Mouse (Mus musculus) neutrophil, adult 83 days (primary cell): ENCODE results near the gene Echs1. TPM values are rescaled to one million over a fixed set of nuclear protein-coding genes. Genes with fewer than 3 reads are reported as not detected.

Experiments used
- total RNA-seq, 2 experiments: library from RNA; stranded (reverse); gene quantifications; one replicate each; pipeline ENCODE4 v1.2.4; 2023

Gene Echs1
- 10 to 100 TPM; 32.0 to 35.8 TPM for total RNA-seq

DNA sequence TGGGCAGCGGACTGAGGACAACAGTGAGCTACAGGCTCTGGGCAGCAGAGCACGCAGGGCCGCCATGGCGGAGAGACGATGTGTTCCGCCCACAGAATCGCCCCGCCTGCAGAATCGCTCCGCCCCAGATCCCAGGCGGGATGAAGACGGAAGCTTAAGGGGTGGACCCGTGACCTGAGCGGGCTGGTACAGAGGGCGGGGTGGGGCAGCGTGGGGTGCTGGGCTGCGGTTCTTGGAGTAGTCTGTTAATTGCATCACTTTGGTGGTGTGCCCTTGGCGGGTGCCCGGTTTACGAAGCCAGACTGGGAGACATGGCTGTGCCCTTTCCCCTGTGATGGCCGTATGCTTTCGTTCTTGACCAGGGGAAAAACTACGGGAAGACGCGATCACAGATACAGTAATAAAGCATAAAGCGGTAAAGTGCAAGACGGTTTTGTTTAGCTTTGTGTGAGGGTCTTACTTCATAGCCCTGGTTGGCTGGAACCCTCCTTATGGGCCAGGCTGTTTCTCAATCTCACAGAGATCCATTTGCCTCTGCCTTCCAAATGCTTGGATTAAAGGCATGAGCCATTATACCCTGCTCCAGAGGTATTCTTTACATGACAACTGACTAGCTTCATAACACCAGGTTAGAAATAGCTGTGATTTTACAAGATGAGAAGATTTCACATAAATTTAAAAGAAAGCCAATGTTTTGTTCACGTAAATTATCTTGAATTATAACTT is at the start of gene Echs1:
TSS of gene Echs1 (minus strand) at position 148 of the 726 bp plus-strand sequence.

DNA sequence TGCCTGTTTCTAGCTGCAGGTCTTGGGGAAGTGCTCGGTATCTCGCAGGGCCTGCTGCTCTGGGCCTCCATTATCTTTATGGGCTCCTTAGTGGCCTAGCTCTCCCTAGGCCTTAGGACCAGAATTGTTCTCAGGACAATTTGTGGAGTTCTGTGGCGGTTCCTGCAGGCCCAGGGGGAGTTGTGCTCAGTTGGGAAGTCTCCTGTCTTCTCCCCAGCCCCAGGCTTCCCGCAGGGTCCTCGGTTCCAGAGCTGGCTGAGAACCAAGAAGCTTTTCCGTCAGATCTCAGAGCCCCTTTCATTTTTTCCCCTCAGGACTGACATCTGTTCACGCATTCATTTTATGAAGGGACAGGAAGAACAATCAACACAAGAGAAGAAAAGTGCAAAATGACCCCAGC is 48.4 kb upstream of the Echs1 start, which contains the start of gene Olfr522:
TSS of gene Olfr522 (minus strand) at position 101 of the 400 bp plus-strand sequence.

DNA sequence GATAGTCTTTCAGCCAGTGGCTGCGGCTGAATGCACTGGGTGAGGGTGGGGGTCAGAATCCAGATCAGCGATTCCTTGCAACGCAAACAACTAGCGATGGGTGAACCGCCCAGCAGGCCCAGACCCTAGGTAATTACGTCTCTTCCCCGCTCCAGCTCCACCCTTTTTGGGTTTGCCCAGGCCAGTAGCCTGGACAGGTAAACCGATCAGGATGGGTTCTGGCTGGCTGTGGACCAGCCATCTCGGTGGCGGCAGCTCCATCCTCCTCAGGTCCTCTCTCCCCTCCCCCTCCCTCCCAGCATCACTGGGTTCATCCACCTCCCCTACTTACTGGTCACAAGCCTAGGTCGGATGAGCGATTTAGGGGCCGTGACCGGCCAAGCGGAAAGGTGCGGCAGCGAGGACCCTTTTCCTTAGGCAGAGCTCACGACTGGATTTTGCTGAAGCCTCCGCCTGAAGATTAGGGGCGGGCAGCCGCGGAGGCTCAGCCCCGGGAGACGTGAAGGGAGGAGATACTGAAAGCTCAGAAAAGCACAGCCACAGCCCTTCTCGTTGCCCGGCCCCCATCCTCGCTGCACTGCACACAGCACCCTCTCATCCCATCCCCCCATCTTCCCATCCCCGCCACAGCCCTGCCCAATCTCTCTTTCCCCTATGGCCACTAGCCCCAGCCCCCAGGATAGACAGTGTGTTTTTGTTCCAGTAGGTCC is 38.1 kb upstream of the Echs1 start, which contains the start of gene Sprn:
TSS of gene Sprn (minus strand) at position 660 of the 710 bp plus-strand sequence.

DNA sequence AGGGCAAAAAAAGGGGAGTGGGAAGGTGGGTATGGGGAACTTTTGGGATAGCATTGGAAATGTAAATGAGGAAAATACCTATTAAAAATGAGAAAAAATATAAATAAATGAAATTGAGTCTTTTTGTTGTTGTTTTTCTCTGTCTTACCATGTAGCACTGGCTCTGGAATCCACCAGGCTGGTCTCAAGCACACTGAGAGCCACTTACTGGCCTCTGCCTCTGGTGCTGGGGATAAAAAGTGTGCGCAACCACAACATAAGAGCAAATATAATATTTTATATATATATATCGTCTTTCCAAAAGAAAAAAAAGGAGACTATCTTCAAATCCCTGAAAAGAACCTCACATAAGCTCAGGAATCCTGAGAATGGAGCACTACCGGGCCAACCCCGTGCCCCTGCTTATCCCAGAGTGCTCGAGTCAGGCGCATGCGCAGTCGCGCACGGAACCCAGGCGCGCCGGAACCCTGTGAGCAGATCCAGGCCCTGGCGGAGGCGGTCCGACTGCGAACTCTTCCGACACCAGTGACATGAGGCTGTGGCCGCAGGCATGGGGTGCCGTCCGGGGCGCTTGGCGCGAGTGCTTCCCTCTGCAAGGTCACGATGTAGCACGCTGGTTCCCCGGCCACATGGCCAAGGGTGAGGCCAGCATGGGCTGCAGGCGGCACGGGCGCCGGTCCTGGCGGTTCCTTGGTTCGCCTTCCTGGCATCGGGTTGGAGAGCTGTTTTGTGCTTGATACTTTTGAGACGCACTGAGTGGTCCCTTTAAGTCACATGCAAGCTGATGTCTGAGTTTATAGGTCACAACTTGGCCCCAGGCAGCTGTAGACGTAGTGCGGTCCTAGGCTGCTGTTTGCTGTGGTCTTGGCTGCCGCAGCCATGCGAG is 21.1 kb upstream of the Echs1 start, which contains the start of gene Mtg1:
TSS of gene Mtg1 (plus strand) at position 430 of the 886 bp plus-strand sequence.

DNA sequence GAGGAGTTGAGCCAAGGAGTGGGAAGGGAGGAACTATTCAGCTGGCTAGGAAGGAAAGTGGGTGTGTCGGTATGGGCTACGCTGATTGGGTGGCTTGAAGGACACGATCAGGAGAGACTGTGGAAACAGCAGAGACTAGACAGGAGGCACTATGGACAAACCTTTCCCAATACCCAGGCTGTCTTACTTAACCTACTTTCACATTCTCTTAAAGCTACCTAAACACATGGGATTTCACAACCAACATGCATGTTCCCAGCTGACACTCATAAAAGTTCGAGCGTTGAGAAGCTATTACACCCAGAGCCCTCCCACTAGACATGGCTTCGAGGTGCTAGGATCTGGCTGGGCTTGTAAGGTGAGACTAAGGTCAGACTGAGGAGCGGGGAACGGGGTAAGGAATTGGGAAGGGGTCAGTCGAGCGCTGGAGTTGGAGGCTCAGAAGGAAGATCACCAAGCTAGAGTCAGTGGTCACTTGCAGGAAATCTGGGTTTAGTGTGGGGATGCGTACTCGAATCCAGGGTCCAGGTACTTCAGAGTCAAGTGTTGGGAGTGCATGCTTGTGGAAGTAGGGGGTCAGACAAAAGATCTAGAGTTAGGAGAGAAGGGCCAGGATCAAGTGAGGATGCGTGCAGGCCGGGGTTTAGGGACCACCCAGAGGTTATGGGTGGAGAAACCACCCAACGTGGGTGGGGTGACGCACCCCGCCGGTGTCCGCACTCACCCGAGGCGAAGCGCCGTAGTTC is 520 bp downstream of the Echs1 start, which contains the start of gene Paox:
TSS of gene Paox (plus strand) at position 217 of the 746 bp plus-strand sequence.

DNA sequence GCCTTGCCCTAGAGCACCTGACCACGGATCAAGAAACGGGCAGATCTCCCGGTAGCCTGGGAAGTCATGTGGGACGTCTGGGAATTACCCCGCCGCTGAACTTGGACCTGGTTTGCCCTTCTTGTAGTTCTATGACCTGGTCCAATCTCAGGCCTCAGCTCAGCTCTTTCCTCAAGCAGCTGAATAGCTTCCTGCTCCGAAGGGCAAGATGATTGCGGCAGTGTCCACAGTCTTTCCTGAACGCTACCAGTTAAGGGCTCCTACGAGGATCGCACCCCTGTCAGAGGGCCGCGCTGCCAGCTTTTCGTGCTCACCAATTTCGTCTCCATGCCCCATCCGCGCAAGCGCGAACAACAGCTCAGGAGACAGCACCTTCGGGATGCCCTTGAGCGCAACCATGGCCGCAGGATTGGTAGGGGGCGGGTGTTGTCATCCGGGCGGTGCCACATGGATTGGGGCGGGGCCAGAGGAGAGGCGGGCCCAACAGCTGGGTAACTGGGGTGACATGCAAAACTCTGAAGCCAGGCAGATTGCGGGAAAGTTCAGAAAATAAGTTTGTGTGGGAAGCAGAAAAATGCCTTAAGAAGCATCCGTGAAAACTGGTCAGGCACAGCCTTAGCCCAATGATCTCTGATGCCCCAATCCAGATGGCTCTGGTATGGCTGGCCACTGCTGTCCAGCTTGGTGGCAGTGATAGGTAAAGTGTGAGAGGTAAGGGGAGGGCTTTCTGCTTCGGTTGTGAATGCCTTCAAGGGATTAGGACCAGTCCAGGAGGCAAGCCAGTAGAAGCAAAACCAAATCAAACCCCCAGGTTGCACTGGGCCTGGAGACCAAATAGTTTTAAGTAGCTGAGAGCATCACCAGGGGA is 14.0 kb downstream of the Echs1 start, which contains the start of gene Fuom:
TSS of gene Fuom (minus strand) at position 449 of the 868 bp plus-strand sequence.

DNA sequence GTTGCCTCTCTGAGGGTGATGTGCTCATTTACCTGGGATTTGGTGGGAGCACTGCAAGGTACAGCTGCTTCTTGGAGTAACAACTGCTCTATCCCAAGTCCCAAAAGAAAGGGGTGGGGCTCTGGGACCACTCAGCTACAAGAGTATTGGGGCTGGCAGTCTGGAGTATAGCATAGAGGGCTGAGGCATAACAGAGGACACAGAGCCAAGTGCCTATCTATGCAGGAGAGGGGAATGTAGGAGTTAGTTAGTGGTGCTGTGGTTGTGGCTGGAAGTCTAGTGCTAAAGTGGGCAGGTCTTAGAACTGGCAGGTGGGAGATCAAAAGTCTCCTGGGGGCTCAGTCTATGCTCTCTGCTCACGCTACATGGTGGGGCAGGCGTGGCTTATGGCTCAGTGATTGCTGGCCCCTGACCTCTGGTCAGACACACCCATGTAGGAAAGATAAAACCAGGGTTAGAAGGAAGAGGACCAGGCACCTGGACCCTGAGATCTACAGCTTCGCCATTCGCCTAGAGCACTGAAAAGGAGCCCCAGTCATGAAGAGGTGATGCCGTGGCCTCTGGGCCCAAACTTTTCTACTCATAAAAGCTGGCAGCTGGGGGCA is 23.2 kb downstream of the Echs1 start, which contains the start of gene Prap1:
TSS of gene Prap1 (plus strand) at position 472 of the 605 bp plus-strand sequence.

DNA sequence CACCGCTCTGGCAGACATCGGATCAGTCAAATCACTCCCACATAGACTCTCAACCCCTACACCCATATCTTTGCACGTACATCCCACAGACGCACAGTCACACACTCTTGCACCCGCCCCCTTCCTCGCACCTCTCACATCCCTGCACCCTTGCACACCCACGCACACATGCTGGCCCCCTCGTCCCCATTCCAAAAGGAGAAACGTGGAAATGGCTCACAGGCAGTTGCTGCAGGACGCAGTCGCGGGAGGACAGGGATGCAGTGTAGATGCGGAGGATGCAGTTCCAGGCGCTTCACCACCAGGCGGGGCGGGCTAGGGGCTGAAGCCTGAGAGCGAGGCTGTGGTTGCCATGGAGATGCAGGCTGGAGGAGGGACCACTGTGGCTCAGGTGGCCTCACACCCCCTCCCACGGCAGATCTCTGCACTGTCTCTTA is 34.0 kb downstream of the Echs1 start, which contains the start of gene Caly:
TSS of gene Caly (minus strand) at position 307 of the 437 bp plus-strand sequence.

Other genes starting within 250 kb of the Echs1 start
- not detected for gene Kndc1, start 221.8 kb downstream of the Echs1 start, total RNA-seq
- not detected for gene Utf1, start 172.7 kb downstream of the Echs1 start, total RNA-seq
- 10 to 100 TPM; 11.8 to 15.1 TPM for gene 6430531B16Rik, start 137.7 kb downstream of the Echs1 start, total RNA-seq
- 100 to 1,000 TPM; 574 to 698 TPM for gene Adam8, start 123.9 kb downstream of the Echs1 start, total RNA-seq
- gene Zfp511, start 80.1 kb downstream of the Echs1 start, total RNA-seq = 10 to 100 TPM; 15.4 to 20.4 TPM
- 10 to 100 TPM; 21.1 to 24.4 TPM for gene Tubgcp2, start 79.8 kb downstream of the Echs1 start, total RNA-seq
- gene Msx3, start 67.4 kb downstream of the Echs1 start, total RNA-seq = not detected
- gene Caly, start 33.9 kb downstream of the Echs1 start, total RNA-seq = not detected
- not detected for gene Prap1, start 23.1 kb downstream of the Echs1 start, total RNA-seq
- gene Fuom, start 14.0 kb downstream of the Echs1 start, total RNA-seq = 1 to 10 TPM; 6.8 to 9.8 TPM
- 1 to 10 TPM; 6.1 to 8.1 TPM for gene Paox, start 677 bp downstream of the Echs1 start, total RNA-seq
- gene Mtg1, start 21.1 kb upstream of the Echs1 start, total RNA-seq = 1 to 10 TPM; 5.2 to 8.1 TPM
- gene Sprn, start 38.4 kb upstream of the Echs1 start, total RNA-seq = not detected
- gene Olfr522, start 48.3 kb upstream of the Echs1 start, total RNA-seq = not detected
- not detected for gene Olfr523, start 56.7 kb upstream of the Echs1 start, total RNA-seq
- not detected for gene Olfr524, start 89.5 kb upstream of the Echs1 start, total RNA-seq
- gene Cd163l1, start 101.8 kb upstream of the Echs1 start, total RNA-seq = not detected
- gene 5830411N06Rik, start 130.8 kb upstream of the Echs1 start, total RNA-seq = not detected
- not detected for gene Olfr525, start 204.4 kb upstream of the Echs1 start, total RNA-seq
- gene Olfr527, start 217.5 kb upstream of the Echs1 start, total RNA-seq = not detected
- not detected for gene Olfr60, start 245.2 kb upstream of the Echs1 start, total RNA-seq